Mouse (Mus musculus) embryonic stem cell, embryonic (primary cell): Measurements from ENCODE around the gene Mpp1.

Source experiments
- CTCF ChIA-PET, 4 experiments: fragments of 300-600 bp in 2 of 4; fragments of 350-600 bp in 2 of 4; sonication (Branson Sonifier 250); formaldehyde crosslinking; loops; one replicate each; lab custom pipeline; 2022; ENCODE audit warnings: inconsistent platforms in 2 of 4; lab: Charles Lee
- POLR2A ChIA-PET, 4 experiments: fragments of 300-600 bp in 2 of 4; fragments of 350-600 bp in 2 of 4; sonication (Branson Sonifier 250); formaldehyde crosslinking; loops; one replicate each; lab custom pipeline; 2022; ENCODE audit warnings: antibody characterized with exemption in 4 of 4, inconsistent platforms in 1 of 4; lab: Charles Lee

The Mpp1 gene

GRCm38 (mm10) chrX:75096163-75096770 lies 34.5 kb downstream of the Mpp1 start:
- CTCF ChIA-PET = interaction anchor here in 2 of 4 experiments (0.6 to 1.3 kb wide), 2 partner anchors 12 to 13 kb away, joined by 3 to 6 read pairs; partner anchors contain the start of gene Gab3 (in 1 of the 2)
- POLR2A ChIA-PET = interaction anchor here in 3 of 4 experiments (0.5 to 4.4 kb wide), 41 partner anchors 8 to 850 kb away, joined by 3 to 59 read pairs (median 5); partner anchors contain the start of genes Gab3 (in 3 of the 3), Mpp1 (in 3 of the 3), F8 (in 2 of the 3) and Fundc2 (in 2 of the 3)

DNA sequence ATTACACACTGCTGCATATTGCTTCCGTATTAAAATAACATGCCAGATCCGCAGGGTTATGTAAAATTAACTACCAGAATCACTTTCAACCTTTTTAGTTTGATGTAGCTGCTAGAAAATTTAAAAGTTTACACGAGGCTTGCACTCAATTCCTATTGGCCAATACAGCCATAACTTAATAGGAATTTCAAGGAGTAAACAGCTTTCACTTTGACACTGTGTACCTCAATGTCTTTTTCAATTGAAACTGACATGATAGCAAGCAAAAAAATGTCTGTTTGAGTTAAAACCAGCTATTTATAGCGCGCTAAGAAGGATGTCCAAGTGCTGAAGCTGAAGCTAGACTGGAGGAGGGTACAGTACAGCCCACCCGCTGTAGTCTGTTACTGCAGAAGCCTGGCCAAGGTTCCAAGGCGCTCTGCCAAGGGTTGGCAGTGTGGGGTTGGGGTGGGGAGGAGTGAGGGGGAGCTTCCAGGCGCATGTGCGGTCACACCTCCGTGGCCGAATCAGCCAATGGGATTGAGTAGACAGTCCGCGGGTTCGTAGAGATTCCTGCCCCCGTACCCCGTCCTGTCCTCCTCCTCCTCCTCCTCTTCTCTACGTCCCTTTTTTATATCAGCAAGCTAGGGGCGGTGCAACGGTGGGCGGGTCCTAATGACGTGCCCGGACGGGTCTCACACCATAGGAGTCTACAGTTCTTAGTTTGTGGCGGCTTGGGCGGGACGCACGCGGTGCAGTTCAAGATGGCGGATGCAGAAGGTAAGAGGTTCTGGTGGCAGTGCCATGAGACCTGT lies 35.2 kb downstream of the Mpp1 start, which contains the start of gene Dkc1:
Dkc1 (plus strand) TSS at position 486 of the 794 bp plus-strand sequence.
- ChIA-PET POLR2A (interaction anchor here (0.5 to 4.4 kb wide), 47 partner anchors 8 to 849 kb away, joined by 3 to 59 read pairs (median 5); partner anchors contain the start of genes Gab3 (in 3 of the 4), Mpp1 (in 3 of the 4), F8 (in 2 of the 4) and Fundc2 (in 2 of the 4)), CTCF (interaction anchor here in 2 of 4 experiments (0.6 to 1.3 kb wide), 3 partner anchors 11 to 872 kb away, joined by 3 to 6 read pairs (median 3); partner anchors contain the start of gene Gab3 (in 1 of the 2))

DNA sequence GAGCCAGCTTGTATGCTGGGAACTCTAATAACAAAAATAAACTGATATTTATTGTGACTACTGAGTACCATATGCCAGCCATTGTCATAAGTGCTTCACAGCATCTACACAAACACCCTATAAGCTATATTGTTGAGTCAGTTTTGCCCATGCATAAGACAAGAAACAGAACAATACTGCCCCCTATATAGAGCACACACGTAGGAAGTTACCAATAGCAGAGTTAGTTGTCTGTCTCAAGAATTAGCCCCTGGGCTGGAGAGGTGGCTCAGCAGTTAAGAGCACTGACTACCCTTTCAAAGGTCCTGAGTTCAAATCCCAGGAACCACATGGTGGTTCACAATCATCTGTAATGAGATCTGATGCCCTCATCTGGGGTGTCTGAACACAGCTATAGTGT lies 45.2 kb downstream of the Mpp1 start:
- ChIA-PET POLR2A (interaction anchor here in 3 of 4 experiments (1.0 to 3.5 kb wide), 4 partner anchors 10 to 18 kb away, joined by 5 to 32 read pairs (median 21); partner anchors contain the start of gene Dkc1 (in 3 of the 3)), CTCF (interaction anchor here in 1 of 4 experiments (1.9 kb wide), 1 partner anchor 10 kb away, joined by 6 read pairs; the partner anchor contains the start of gene Dkc1)

GRCm38 (mm10) chrX:75084774-75085508 lies 45.9 kb downstream of the Mpp1 start, which contains the start of gene Gab3:
TSS of gene Gab3 (minus strand) at chrX:75085458.
- CTCF ChIA-PET = interaction anchor here in 1 of 4 experiments (1.9 kb wide), 1 partner anchor 11 kb away, joined by 6 read pairs; the partner anchor contains the start of gene Dkc1
- POLR2A ChIA-PET = interaction anchor here in 3 of 4 experiments (0.6 to 3.5 kb wide), 10 partner anchors 10 to 300 kb away, joined by 3 to 32 read pairs (median 5); partner anchors contain the start of genes Dkc1 (in 3 of the 3) and Mpp1 (in 1 of the 3)

GRCm38 (mm10) chrX:75083982-75084773 lies 46.6 kb downstream of the Mpp1 start:
- POLR2A ChIA-PET = interaction anchor here in 3 of 4 experiments (0.6 to 3.5 kb wide), 13 partner anchors 11 to 301 kb away, joined by 3 to 32 read pairs (median 3); partner anchors contain the start of genes Dkc1 (in 3 of the 3) and Mpp1 (in 2 of the 3)
- CTCF ChIA-PET = interaction anchor here in 2 of 4 experiments (0.7 to 1.9 kb wide), 2 partner anchors 12 kb away, joined by 3 to 6 read pairs; partner anchors contain the start of gene Dkc1 (in 2 of the 2)

DNA sequence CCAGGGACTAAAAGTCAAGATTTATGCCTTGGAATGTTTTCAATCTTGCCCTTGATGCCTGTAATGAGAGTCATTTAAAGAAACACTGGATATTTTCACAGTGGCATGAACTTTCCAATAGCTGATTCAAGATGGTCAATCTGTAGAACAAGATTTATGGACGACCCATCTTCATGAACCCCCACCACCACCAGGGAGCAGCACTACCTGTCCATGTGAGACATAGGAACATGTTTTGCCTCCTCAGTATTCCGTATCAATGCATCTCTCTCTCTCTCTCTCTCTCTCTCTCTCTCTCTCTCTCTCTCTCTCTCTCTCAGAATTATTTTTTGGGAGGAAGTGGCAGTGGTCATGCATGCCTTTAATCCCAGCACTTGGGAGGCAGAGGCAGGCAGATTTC lies 48.5 kb downstream of the Mpp1 start:
- ChIA-PET POLR2A (interaction anchor here in 3 of 4 experiments (0.6 to 1.4 kb wide), 5 partner anchors 9 to 777 kb away, joined by 3 to 10 read pairs (median 5); partner anchors contain the start of gene Dkc1 (in 2 of the 3)), CTCF (interaction anchor here in 2 of 4 experiments (0.7 kb wide), 2 partner anchors 106 to 360 kb away, joined by 7 to 19 read pairs; no protein-coding TSS in a partner anchor)
